Mouse (Mus musculus): ENCODE data around the gene Rilp.

The Rilp gene

DNA sequence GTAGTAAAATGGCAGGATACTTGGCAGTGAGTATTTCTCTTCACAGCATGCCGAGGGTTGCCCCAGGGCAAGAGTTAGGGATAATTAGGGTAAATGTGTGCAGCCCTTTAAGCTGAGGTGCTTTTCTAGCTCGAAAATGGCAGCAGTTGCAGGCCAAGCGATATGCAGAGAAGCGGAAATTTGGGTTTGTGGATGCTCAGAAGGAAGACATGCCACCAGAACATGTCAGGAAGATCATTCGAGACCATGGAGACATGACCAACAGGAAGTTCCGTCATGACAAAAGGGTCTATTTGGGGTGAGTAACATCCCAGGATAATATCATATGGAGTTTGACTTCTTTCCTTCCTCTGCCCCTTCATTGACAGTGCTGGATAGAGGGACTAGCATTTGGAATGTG, 22.4 kb upstream of the Rilp start:
- CTCF ChIA-PET = interaction anchor here (0.6 to 1.5 kb wide), 5 partner anchors 13 to 176 kb away, joined by 3 to 6 read pairs (median 3); partner anchors contain the start of genes Rilp and Tlcd2

DNA sequence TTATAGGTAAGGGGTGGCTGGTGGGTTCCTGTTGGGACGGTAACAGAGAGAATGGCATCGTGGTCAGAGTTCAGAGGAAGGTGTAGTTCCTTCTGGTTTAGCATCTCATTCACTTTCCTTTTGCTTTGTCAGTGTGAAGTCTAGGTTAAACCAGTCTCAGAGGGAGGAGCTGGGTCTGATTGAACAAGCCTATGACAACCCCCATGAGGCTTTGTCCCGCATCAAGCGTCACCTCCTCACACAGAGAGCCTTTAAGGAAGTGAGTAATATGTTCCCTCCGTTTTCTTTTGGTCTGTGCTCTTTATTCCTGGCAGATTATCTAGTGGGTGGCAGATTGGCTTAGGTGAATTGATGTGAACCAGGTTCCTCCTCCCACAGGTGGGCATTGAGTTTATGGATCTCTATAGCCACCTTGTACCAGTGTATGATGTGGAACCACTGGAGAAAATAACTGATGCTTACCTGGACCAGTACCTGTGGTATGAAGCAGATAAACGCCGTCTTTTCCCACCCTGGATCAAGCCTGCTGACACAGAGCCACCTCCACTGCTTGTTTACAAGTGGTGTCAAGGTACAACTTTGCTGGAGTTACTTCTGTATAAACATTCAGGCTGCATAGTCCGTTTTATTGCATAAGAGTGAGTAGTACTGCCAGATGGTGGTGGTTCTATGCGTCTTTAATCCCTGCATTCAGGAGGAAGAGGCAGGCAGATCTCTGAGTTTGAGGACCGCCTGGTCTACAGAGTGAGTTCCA, 15.4 kb upstream of the Rilp start:
- CTCF ChIA-PET = no interaction called here

- CTCF ChIA-PET = interaction anchor here (0.5 to 0.7 kb wide), 2 partner anchors 35 to 491 kb away, joined by 3 to 5 read pairs; no protein-coding TSS in a partner anchor
These were observed 11.8 kb upstream of the Rilp start for GRCm38 (mm10) chr11:75498126-75498525.

- CTCF ChIA-PET = no interaction called here
These were observed 1.7 kb upstream of the Rilp start for GRCm38 (mm10) chr11:75508162-75508561.

- CTCF ChIA-PET = interaction anchor here (1.2 kb wide), 1 partner anchor 22 kb away, joined by 6 read pairs; no protein-coding TSS in a partner anchor
These were observed 990 bp upstream of the Rilp start for GRCm38 (mm10) chr11:75508904-75509303.

GRCm38 (mm10) chr11:75510627-75510993, 716 bp downstream of the Rilp start:
- CTCF ChIA-PET = interaction anchor here (0.5 to 1.2 kb wide), 2 partner anchors 15 to 128 kb away, joined by 4 to 5 read pairs; no protein-coding TSS in a partner anchor

- CTCF ChIA-PET = interaction anchor here (0.5 to 0.8 kb wide), 2 partner anchors 31 to 128 kb away, joined by 3 to 5 read pairs; no protein-coding TSS in a partner anchor
These were observed 1.3 kb downstream of the Rilp start for GRCm38 (mm10) chr11:75511213-75511612.

DNA sequence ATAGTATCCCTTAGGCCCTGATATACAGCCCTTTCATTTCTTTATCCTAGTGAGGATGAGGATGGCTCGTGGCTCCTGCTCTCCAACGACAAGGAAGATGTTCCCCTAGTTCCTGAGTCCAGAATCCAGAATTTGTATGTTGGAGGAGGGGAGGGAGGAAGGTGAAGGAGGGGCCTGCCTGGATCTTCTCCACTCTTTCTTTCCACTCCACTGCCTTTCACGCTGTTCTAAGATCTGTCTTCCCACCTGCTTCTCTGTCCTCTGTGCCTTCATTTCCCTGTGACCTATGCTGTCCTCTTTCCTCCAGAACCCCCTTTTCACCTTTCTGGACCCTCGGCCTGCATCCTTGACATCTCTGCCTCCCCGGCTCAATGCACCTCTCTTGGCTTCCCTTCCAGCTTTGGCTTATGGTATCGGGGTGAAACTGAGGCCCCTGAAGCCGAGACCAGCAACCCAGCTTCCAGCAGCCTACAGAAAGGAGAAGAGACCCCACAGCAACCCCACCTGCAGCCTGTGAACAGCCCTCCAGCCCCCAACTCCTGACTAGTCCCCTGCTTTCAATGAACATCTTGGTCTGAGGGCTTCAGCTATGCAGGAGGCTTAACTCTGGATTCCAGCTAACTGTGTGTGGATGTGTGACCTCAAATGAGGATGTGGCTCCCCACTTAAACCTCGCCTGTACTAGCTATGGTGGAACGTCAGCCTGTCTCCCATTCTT, 2.6 kb downstream of the Rilp start:
- CTCF ChIA-PET = no interaction called here

GRCm38 (mm10) chr11:75513336-75513735, 3.4 kb downstream of the Rilp start, which contains the start of gene Scarf1:
Gene Scarf1 (plus strand): TSS chr11:75513540.
- CTCF ChIA-PET = no interaction called here

GRCm38 (mm10) chr11:75515186-75515585, 5.3 kb downstream of the Rilp start:
- CTCF ChIA-PET = no interaction called here

- CTCF ChIA-PET = no interaction called here
These were observed 10.1 kb downstream of the Rilp start for GRCm38 (mm10) chr11:75519834-75520633.

- CTCF ChIA-PET = no interaction called here
These were observed 11.7 kb downstream of the Rilp start for GRCm38 (mm10) chr11:75521609-75522008.

- CTCF ChIA-PET = no interaction called here
These were observed 12.9 kb downstream of the Rilp start for GRCm38 (mm10) chr11:75522793-75523192.

DNA sequence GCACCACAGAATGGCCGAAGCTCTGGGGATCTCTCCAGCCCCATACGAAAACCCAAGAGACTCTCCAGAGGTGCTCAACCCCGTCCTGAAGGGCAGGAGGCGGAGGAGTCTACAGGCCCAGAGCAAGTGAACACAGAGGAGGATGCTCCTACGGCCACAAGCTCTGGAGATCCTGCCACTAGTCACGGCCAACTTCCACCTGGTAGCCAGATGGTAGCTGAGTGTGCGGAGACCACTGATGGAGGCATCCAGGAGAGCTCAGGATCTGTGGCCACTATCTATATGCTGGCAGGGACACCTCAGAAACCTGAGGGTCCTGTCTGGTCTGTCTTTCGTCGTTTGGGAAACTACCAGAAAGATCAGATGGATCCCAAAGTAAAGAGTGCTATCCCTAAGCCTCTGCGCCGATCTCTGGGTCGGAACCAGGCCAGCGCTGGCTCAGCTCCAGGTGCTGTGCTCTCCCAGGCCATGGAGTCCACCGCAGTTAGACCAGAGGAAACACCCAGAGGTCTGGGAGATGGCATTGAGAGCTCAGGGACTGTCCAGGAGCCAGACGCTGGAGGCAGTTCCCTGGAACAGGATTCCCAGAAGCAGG, 15.7 kb downstream of the Rilp start:
- CTCF ChIA-PET = interaction anchor here (1.1 kb wide), 1 partner anchor 16 kb away, joined by 4 read pairs; the partner anchor contains the start of gene Rilp

DNA sequence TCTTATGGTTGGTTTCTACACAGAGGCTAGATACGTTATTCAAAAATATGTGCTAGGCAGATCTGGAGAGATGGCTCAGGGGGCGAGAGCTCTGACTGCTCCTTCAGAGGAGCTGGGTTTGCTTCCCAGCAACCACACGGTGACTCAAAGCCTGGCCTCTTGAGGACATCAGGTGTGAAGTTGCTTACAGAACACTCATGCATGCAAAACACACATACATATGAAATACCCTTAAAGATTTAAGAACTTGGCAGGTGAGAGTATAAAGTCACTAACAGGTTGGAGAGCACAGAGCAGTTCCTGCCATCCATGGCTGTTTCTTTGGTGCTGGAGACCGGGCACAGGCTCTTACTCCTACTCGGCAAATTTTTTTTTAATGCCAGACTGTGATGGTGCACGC, 17.0 kb downstream of the Rilp start:
- CTCF ChIA-PET = interaction anchor here (0.7 kb wide), 1 partner anchor 48 kb away, joined by 3 read pairs; no protein-coding TSS in a partner anchor

DNA sequence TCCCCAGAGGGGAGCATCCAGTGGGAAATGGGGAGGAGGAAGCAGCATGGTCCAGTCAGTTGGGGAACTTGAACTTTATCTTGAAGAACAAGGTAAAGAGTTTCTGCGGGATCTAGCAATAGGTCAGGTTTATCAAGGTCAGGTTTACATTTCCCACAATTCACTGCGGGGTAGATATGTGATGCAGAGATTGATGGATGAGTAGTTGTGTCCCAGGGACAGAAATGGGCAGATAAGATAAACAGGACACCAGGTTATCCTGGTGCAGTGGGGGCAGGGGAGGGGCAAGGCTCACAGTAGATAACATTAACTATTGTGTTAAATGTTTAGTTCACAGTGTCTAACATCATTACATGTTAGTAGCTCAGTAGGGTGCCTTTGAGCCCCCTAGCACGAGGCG, 19.9 kb downstream of the Rilp start:
- CTCF ChIA-PET = interaction anchor here (0.8 to 1.5 kb wide), 3 partner anchors 43 to 54 kb away, joined by 3 to 8 read pairs (median 3); no protein-coding TSS in a partner anchor

- CTCF ChIA-PET = interaction anchor here (0.8 to 1.5 kb wide), 3 partner anchors 42 to 53 kb away, joined by 3 to 8 read pairs (median 3); no protein-coding TSS in a partner anchor
These were observed 20.4 kb downstream of the Rilp start for GRCm38 (mm10) chr11:75530325-75530724.

- CTCF ChIA-PET = interaction anchor here (1.0 to 1.5 kb wide), 2 partner anchors 44 to 52 kb away, joined by 3 to 8 read pairs; no protein-coding TSS in a partner anchor
These were observed 21.0 kb downstream of the Rilp start for GRCm38 (mm10) chr11:75530845-75531373.

GRCm38 (mm10) chr11:75531469-75532242, 21.8 kb downstream of the Rilp start, which contains the start of gene Slc43a2:
Gene Slc43a2 (plus strand): TSS chr11:75531694.
- CTCF ChIA-PET = no interaction called here
